Mouse (Mus musculus) olfactory bulb, adult 2 months (tissue): ENCODE measurements around the gene Olfr763. TPM values are rescaled to one million over a fixed set of nuclear protein-coding genes. Genes with fewer than 3 reads are reported as not detected.
"Not testable (repeated sequence)": the region's sequence is repeated elsewhere in the genome, so short reads cannot be mapped to it uniquely, and the experiment has no call there.

ENCODE experiments used
- H3K27ac ChIP-seq: fragments of 200-500 bp; 2 replicates; pipeline ENCODE4 v1.5.1; 2012; ENCODE audit warnings: low read depth, low read length; ENCODE audit not compliant: insufficient read depth
- H3K4me1 ChIP-seq: fragments of 200-500 bp; 2 replicates; pipeline ENCODE4 v1.6.1; 2012; ENCODE audit warnings: low read length; ENCODE audit not compliant: control insufficient read depth, insufficient read depth
- H3K4me3 ChIP-seq: fragments of 200-500 bp; 2 replicates; pipeline ENCODE4 v1.5.1; 2012; ENCODE audit warnings: mild to moderate bottlenecking, low read depth, low read length, moderate library complexity; ENCODE audit not compliant: insufficient read depth
- CTCF ChIP-seq: fragments of 200-500 bp; IDR thresholded peaks from 2 replicates; pipeline ENCODE4 v1.5.1; 2012; ENCODE audit warnings: low read depth, mild to moderate bottlenecking, low read length, moderate library complexity; ENCODE audit not compliant: insufficient read depth
- POLR2A ChIP-seq: fragments of 200-500 bp; IDR thresholded peaks from 2 replicates; pipeline ENCODE4 v1.6.1; 2012; ENCODE audit warnings: mild to moderate bottlenecking, low read depth, low read length, moderate library complexity; ENCODE audit not compliant: insufficient read depth
- WGBS: fragments of 180-500 bp; shearing (Covaris S2); methylation state at CpG from one replicate; pipeline ENCODE4 v1.1.7; 2018; 5-methylcytosine and 5-hydroxymethylcytosine counted together
- polyA plus RNA-seq: library from polyadenylated mRNA; stranded (reverse); fragments of >200 nt; gene quantifications from 2 replicates; pipeline ENCODE4 v1.2.4, GENCODE M21; 2012; ENCODE audit warnings: low replicate concordance; ENCODE audit not compliant: missing spikeins, insufficient read depth, insufficient read length

The Olfr763 gene
- not detected in 2 replicates for polyA plus RNA-seq

GRCm38 (mm10) chr10:129010288-129010841, at the start of gene Olfr763:
TSS of gene Olfr763 (plus strand) at chr10:129010791.
- no peak for TF ChIP-seq CTCF
- TF ChIP-seq POLR2A, result no peak
- 35% methylated on average over 2 of the region's 2 CpGs for WGBS
- Histone ChIP-seq H3K4me3 (no peak within 1 kb of the TSS), H3K4me1 (no peaks in the 10 kb centered on the region), H3K27ac (no peak within 1 kb of the TSS)

DNA sequence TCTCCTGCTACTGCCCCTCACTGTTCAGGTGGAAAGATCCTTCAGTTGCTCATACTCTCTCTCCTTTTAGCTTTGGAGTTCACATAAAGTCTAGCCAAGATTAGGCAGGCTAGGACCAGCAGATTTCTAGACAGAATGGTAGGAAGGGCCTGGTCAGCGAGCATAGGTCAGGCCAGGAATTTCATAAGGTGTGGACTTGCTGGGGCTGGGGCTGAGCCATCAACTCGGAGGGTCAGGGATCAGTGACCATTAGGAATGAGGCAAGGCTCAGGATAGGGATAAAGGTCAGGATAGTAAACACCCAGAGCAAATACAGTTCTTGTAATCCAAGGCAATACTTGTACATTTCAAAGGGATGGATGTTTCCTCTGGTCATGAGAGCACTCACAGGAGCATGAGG, 45.6 kb upstream of the Olfr763 start:
- 80% methylated on average over 2 of the region's 2 CpGs for WGBS
- TF ChIP-seq POLR2A (no peak), CTCF (no peak)

DNA sequence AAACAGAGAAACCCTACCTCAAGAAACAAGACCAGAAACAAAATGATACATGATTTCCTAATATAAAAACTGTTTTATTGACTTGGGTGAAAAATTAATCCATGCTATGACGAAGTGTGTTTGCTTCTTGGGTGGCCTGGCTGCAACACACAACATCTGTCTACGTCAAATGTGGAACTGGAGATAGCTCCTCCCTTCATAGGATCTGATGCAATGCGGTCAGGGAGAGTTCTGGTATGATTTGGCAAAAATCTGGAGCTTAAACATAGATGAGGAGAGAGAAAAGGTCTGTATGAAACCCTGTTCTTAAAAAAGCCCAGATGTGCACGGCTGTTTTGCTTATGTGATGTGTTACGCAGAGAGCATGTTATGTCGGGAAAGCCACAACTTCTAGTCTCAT, 44.7 kb upstream of the Olfr763 start:
- H3K27ac ChIP-seq, result no peak overlapping the region
- TF ChIP-seq CTCF, result no peak
- WGBS, result 90% methylated on average over 6 of the region's 6 CpGs
- no peaks in the 10 kb centered on the region for H3K4me1 ChIP-seq
- no peak overlapping the region for H3K4me3 ChIP-seq

More for the DNA sequence above, 45.6 kb upstream of the Olfr763 start:
- H3K27ac ChIP-seq, result no peak overlapping the region
- H3K4me3 ChIP-seq, result no peak overlapping the region
- H3K4me1 ChIP-seq, result no peaks in the 10 kb centered on the region

GRCm38 (mm10) chr10:128968341-128968749, 42.2 kb upstream of the Olfr763 start:
- no peak overlapping the region for H3K4me3 ChIP-seq
- 32% methylated on average over 1 of the region's 1 CpGs for WGBS
- TF ChIP-seq POLR2A, result no peak
- no peak for TF ChIP-seq CTCF

DNA sequence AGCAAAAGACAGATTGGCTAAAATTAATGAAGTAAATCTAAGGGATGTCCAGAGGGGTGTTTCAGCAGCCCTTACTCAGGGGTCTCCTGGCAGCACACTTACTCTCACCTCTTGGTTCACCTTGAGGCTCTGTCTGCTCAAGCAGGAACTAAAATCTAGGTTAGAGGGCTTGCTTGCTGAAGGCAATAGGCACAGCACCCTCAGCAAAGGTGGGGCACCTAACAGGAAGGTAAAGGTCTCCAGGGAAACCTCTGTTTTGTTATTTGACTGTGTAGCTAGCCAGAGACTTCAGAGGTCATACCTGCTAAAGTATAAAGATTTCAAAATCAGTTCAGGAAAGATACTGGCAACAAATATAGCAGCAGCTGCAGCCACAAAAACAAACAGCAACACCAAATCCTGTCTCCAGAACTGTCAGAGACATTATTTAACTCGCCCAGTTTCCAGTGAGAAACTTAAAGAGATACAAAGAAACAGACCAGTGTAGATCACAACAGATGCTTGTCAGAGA, 39.8 kb upstream of the Olfr763 start:
- no peak for TF ChIP-seq POLR2A
- no peak for TF ChIP-seq CTCF
- 50% methylated on average over 1 of the region's 1 CpGs for WGBS
- Histone ChIP-seq H3K4me1 (no peaks in the 10 kb centered on the region), H3K4me3 (no peak overlapping the region), H3K27ac (no peak overlapping the region)

More at GRCm38 (mm10) chr10:128968341-128968749, 42.2 kb upstream of the Olfr763 start:
- Histone ChIP-seq H3K4me1 (no peaks in the 10 kb centered on the region), H3K27ac (no peak overlapping the region)

GRCm38 (mm10) chr10:128972841-128973240, 37.8 kb upstream of the Olfr763 start:
- Histone ChIP-seq H3K4me3 (no peak overlapping the region), H3K27ac (no peak overlapping the region), H3K4me1 (no peaks in the 10 kb centered on the region)
- TF ChIP-seq POLR2A, result no peak
- TF ChIP-seq CTCF, result no peak
- 78% methylated on average over 4 of the region's 4 CpGs for WGBS

DNA sequence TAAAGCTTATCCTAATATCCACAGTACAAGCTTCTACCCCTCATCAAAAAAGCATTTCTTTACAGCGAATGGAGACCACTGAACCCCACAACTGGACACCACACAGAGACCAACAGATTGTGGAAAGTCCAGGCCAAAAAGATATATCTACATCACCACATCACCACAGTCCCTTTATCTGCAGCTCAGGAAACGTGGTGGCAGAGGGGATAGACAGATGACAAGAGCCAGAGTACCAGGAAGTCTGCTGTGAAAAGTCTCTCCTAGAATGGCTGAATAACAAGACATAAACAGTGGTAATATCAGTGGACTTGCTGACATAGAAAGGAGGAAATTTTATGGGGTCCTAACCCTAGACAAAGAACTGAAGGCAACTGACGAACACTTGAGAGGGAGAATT, 34.2 kb upstream of the Olfr763 start:
- no peak overlapping the region for H3K27ac ChIP-seq
- no peaks in the 10 kb centered on the region for H3K4me1 ChIP-seq
- no peak overlapping the region for H3K4me3 ChIP-seq
- no peak for TF ChIP-seq POLR2A
- no peak for TF ChIP-seq CTCF
- WGBS, result 90% methylated on average over 3 of the region's 3 CpGs

DNA sequence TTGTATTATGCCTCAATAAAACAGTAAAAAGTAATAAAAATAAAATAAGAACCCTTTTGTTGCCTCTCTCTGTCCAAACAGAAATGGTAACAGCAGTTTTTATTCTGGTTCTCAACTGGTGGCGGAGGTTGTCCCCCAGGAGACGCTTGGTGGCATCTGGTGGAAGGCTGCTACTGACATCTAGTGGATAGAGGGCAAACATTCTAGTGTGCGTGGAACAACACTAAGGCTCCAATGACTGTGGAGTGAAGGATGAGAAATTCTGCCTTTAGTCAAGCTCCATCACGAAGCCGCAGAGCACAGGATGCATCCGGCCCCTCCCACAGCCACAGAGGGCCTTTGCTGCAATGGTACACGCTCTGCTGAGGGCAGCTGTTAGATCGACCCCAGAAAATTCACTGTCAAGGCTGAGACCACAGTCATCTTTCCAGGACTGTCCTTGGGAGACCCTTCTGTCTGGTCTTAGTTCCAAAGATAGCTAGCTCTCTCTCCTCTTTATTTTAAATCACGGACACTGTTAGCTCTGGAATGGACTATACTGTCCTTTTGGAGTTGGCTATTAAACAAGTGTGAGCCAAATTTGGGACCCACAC, 33.0 kb upstream of the Olfr763 start:
- TF ChIP-seq POLR2A, result no peak
- TF ChIP-seq CTCF, result peak; percentile 20; the same call in 1 of the 2 replicates
- Histone ChIP-seq H3K4me1 (no peaks in the 10 kb centered on the region), H3K27ac (no peak overlapping the region), H3K4me3 (no peak overlapping the region)
- WGBS, result 24% methylated on average over 9 of the region's 9 CpGs

GRCm38 (mm10) chr10:128980644-128981365, 29.8 kb upstream of the Olfr763 start:
- Histone ChIP-seq H3K4me1 (no peaks in the 10 kb centered on the region), H3K27ac (no peak overlapping the region), H3K4me3 (no peak overlapping the region)
- TF ChIP-seq POLR2A (no peak), CTCF (no peak)
- 86% methylated on average over 3 of the region's 3 CpGs for WGBS

GRCm38 (mm10) chr10:128989131-128989530, 21.5 kb upstream of the Olfr763 start, which contains the start of gene Olfr9:
TSS of gene Olfr9 (plus strand) at chr10:128989431.
- H3K4me3 ChIP-seq, H3K4me1 ChIP-seq, H3K27ac ChIP-seq: not testable (repeated sequence)
- WGBS, result 75% methylated on average over 1 of the region's 1 CpGs

- WGBS, result 65% methylated on average over 7 of the region's 10 CpGs
- not testable (repeated sequence) for H3K27ac ChIP-seq, H3K4me1 ChIP-seq, H3K4me3 ChIP-seq
These were observed 20.3 kb upstream of the Olfr763 start for GRCm38 (mm10) chr10:128990129-128990850.
